Mouse (Mus musculus): ENCODE measurements around the gene Mylpf.
A peak's percentile ranks its signal among the peaks of the same experiment; 100 is the strongest.

GRCm38 (mm10) chr7:127263526-127263925 is 54.8 kb downstream of the Mylpf start:
- TF ChIP-seq ZC3H11A (IDR thresholded peaks at IDR 0.05; ENCODE audit: borderline replicate concordance, low read depth, low read length) (no peak), MAFK (IDR thresholded peaks at IDR 0.05; ENCODE audit: insufficient read depth, low read depth, low read length) (no peak), HCFC1 (IDR thresholded peaks at IDR 0.05; ENCODE audit: borderline replicate concordance, insufficient read depth, low read length) (no peak), ZNF384 (IDR thresholded peaks at IDR 0.05; ENCODE audit: low read depth, low read length) (peak; percentile 85), CHD2 (IDR thresholded peaks at IDR 0.05; ENCODE audit: low read depth, low read length) (no peak)
